Mouse (Mus musculus): ENCODE measurements around the gene Asah2. TPM values are rescaled to one million over a fixed set of nuclear protein-coding genes. Genes with fewer than 3 reads are reported as not detected.

Asah2 gene
- polyA plus RNA-seq (2014; fragmentation: Nextera tagmentation; extraction: Ambion mirVana), result 1.6 and 1.8 TPM in 2 replicates

- H3K36me3 ChIP-seq (ENCODE audit: control insufficient read depth, insufficient read depth, low read length), result no peaks in the 10 kb centered on the region
- H3K4me1 ChIP-seq (ENCODE audit: control insufficient read depth, insufficient read depth, low read length), result peaks cover 13% of the 10 kb centered on the region; the same call in 1 of the 2 replicates
- H3K27ac ChIP-seq (ENCODE audit: low read depth, low read length), result peak within 1 kb of the TSS; percentile 89
- peak; percentile 96 for ATAC-seq (ENCODE audit: low FRiP score, low TSS enrichment)
- H3K9me3 ChIP-seq (ENCODE audit: control insufficient read depth, low read length), result no peaks in the 10 kb centered on the region
- WGBS, result under 1% methylated on average over 28 of the region's 28 CpGs
- peak within 1 kb of the TSS; percentile 58 for H3K4me2 ChIP-seq (replicated peaks; ENCODE audit: low read depth, low read length)
- no peaks in the 10 kb centered on the region for H3K27me3 ChIP-seq (ENCODE audit: control insufficient read depth, insufficient read depth, low read length)
- peak within 1 kb of the TSS; percentile 92 for H3K9ac ChIP-seq (ENCODE audit: low read depth, low read length)
- H3K4me3 ChIP-seq (ENCODE audit: low read length), result peak within 1 kb of the TSS; percentile 71
Measured at GRCm38 (mm10) chr19:32107771-32108306, at the start of gene Asah2. Gene Asah2 (minus strand): TSS chr19:32108211.

- Histone ChIP-seq H3K4me3 (ENCODE audit: low read length) (no peak overlapping the region), H3K9me3 (ENCODE audit: control insufficient read depth, low read length) (no peaks in the 10 kb centered on the region), H3K9ac (ENCODE audit: low read depth, low read length) (no peak overlapping the region), H3K27me3 (ENCODE audit: control insufficient read depth, insufficient read depth, low read length) (no peaks in the 10 kb centered on the region), H3K27ac (ENCODE audit: low read depth, low read length) (no peak overlapping the region), H3K36me3 (ENCODE audit: control insufficient read depth, insufficient read depth, low read length) (peaks cover 15% of the 10 kb centered on the region; the same call in 1 of the 2 replicates), H3K4me2 (replicated peaks; ENCODE audit: low read depth, low read length) (no peak overlapping the region), H3K4me1 (ENCODE audit: control insufficient read depth, insufficient read depth, low read length) (no peaks in the 10 kb centered on the region)
- WGBS, result 89% methylated on average over 6 of the region's 6 CpGs
- ATAC-seq (ENCODE audit: low FRiP score, low TSS enrichment), result no peak
Measured at GRCm38 (mm10) chr19:32157045-32157444, 49.0 kb upstream of the Asah2 start.

GRCm38 (mm10) chr19:32152529-32152928, 44.5 kb upstream of the Asah2 start:
- Histone ChIP-seq H3K9ac (ENCODE audit: low read depth, low read length) (no peak overlapping the region), H3K4me3 (ENCODE audit: low read length) (no peak overlapping the region), H3K4me2 (replicated peaks; ENCODE audit: low read depth, low read length) (no peak overlapping the region), H3K4me1 (ENCODE audit: control insufficient read depth, insufficient read depth, low read length) (no peaks in the 10 kb centered on the region), H3K27me3 (ENCODE audit: control insufficient read depth, insufficient read depth, low read length) (no peaks in the 10 kb centered on the region), H3K36me3 (ENCODE audit: control insufficient read depth, insufficient read depth, low read length) (peaks cover 4% of the 10 kb centered on the region; the same call in 1 of the 2 replicates), H3K9me3 (ENCODE audit: control insufficient read depth, low read length) (no peaks in the 10 kb centered on the region), H3K27ac (ENCODE audit: low read depth, low read length) (no peak overlapping the region)
- ATAC-seq (ENCODE audit: low FRiP score, low TSS enrichment), result no peak
- 83% methylated on average over 6 of the region's 6 CpGs for WGBS

- H3K36me3 ChIP-seq (ENCODE audit: control insufficient read depth, insufficient read depth, low read length), result no peaks in the 10 kb centered on the region
- H3K4me2 ChIP-seq (replicated peaks; ENCODE audit: low read depth, low read length), result no peak overlapping the region
- no peaks in the 10 kb centered on the region for H3K9me3 ChIP-seq (ENCODE audit: control insufficient read depth, low read length)
- no peak for ATAC-seq (ENCODE audit: low FRiP score, low TSS enrichment)
- H3K27ac ChIP-seq (ENCODE audit: low read depth, low read length), result no peak overlapping the region
- no peaks in the 10 kb centered on the region for H3K27me3 ChIP-seq (ENCODE audit: control insufficient read depth, insufficient read depth, low read length)
- no peak overlapping the region for H3K9ac ChIP-seq (ENCODE audit: low read depth, low read length)
- no peak overlapping the region for H3K4me3 ChIP-seq (ENCODE audit: low read length)
- no peaks in the 10 kb centered on the region for H3K4me1 ChIP-seq (ENCODE audit: control insufficient read depth, insufficient read depth, low read length)
- WGBS, result 82% methylated on average over 5 of the region's 5 CpGs
Measured at GRCm38 (mm10) chr19:32148710-32149109, 40.7 kb upstream of the Asah2 start.

- ATAC-seq (ENCODE audit: low FRiP score, low TSS enrichment), result no peak
- no peaks in the 10 kb centered on the region for H3K4me1 ChIP-seq (ENCODE audit: control insufficient read depth, insufficient read depth, low read length)
- 86% methylated on average over 6 of the region's 6 CpGs for WGBS
- H3K27me3 ChIP-seq (ENCODE audit: control insufficient read depth, insufficient read depth, low read length), result no peaks in the 10 kb centered on the region
- no peak overlapping the region for H3K9ac ChIP-seq (ENCODE audit: low read depth, low read length)
- no peaks in the 10 kb centered on the region; the same call in 1 of the 2 replicates for H3K36me3 ChIP-seq (ENCODE audit: control insufficient read depth, insufficient read depth, low read length)
- no peak overlapping the region for H3K27ac ChIP-seq (ENCODE audit: low read depth, low read length)
- H3K4me2 ChIP-seq (replicated peaks; ENCODE audit: low read depth, low read length), result no peak overlapping the region
- no peaks in the 10 kb centered on the region for H3K9me3 ChIP-seq (ENCODE audit: control insufficient read depth, low read length)
- H3K4me3 ChIP-seq (ENCODE audit: low read length), result no peak overlapping the region
Measured at GRCm38 (mm10) chr19:32142383-32142782, 34.4 kb upstream of the Asah2 start.

- H3K36me3 ChIP-seq (ENCODE audit: control insufficient read depth, insufficient read depth, low read length), result no peaks in the 10 kb centered on the region; the same call in 1 of the 2 replicates
- H3K9ac ChIP-seq (ENCODE audit: low read depth, low read length), result no peak overlapping the region
- H3K4me3 ChIP-seq (ENCODE audit: low read length), result no peak overlapping the region
- no peak overlapping the region for H3K27ac ChIP-seq (ENCODE audit: low read depth, low read length)
- H3K27me3 ChIP-seq (ENCODE audit: control insufficient read depth, insufficient read depth, low read length), result no peaks in the 10 kb centered on the region
- H3K4me1 ChIP-seq (ENCODE audit: control insufficient read depth, insufficient read depth, low read length), result no peaks in the 10 kb centered on the region
- ATAC-seq (ENCODE audit: low FRiP score, low TSS enrichment), result no peak
- 82% methylated on average over 14 of the region's 14 CpGs for WGBS
- no peaks in the 10 kb centered on the region for H3K9me3 ChIP-seq (ENCODE audit: control insufficient read depth, low read length)
- H3K4me2 ChIP-seq (replicated peaks; ENCODE audit: low read depth, low read length), result no peak overlapping the region
Measured at GRCm38 (mm10) chr19:32138361-32139088, 30.5 kb upstream of the Asah2 start.

- Histone ChIP-seq H3K4me3 (ENCODE audit: low read length) (no peak overlapping the region), H3K9ac (ENCODE audit: low read depth, low read length) (no peak overlapping the region), H3K9me3 (ENCODE audit: control insufficient read depth, low read length) (no peaks in the 10 kb centered on the region), H3K36me3 (ENCODE audit: control insufficient read depth, insufficient read depth, low read length) (no peaks in the 10 kb centered on the region; the same call in 1 of the 2 replicates), H3K27ac (ENCODE audit: low read depth, low read length) (no peak overlapping the region), H3K27me3 (ENCODE audit: control insufficient read depth, insufficient read depth, low read length) (no peaks in the 10 kb centered on the region), H3K4me2 (replicated peaks; ENCODE audit: low read depth, low read length) (no peak overlapping the region), H3K4me1 (ENCODE audit: control insufficient read depth, insufficient read depth, low read length) (no peaks in the 10 kb centered on the region)
- WGBS, result 85% methylated on average over 5 of the region's 5 CpGs
- ATAC-seq (ENCODE audit: low FRiP score, low TSS enrichment), result no peak
Measured at GRCm38 (mm10) chr19:32137904-32138303, 29.9 kb upstream of the Asah2 start.

- WGBS, result 49% methylated on average over 4 of the region's 4 CpGs
- no peak overlapping the region for H3K9ac ChIP-seq (ENCODE audit: low read depth, low read length)
- ATAC-seq (ENCODE audit: low FRiP score, low TSS enrichment), result peak; percentile 64; the same call in 1 of the 2 replicates
- H3K4me1 ChIP-seq (ENCODE audit: control insufficient read depth, insufficient read depth, low read length), result no peaks in the 10 kb centered on the region
- no peak overlapping the region for H3K4me2 ChIP-seq (replicated peaks; ENCODE audit: low read depth, low read length)
- H3K27ac ChIP-seq (ENCODE audit: low read depth, low read length), result no peak overlapping the region
- no peak overlapping the region for H3K4me3 ChIP-seq (ENCODE audit: low read length)
- H3K27me3 ChIP-seq (ENCODE audit: control insufficient read depth, insufficient read depth, low read length), result no peaks in the 10 kb centered on the region
- H3K36me3 ChIP-seq (ENCODE audit: control insufficient read depth, insufficient read depth, low read length), result no peaks in the 10 kb centered on the region; the same call in 1 of the 2 replicates
- H3K9me3 ChIP-seq (ENCODE audit: control insufficient read depth, low read length), result no peaks in the 10 kb centered on the region
Measured at GRCm38 (mm10) chr19:32136888-32137625, 29.0 kb upstream of the Asah2 start.
